Mouse (Mus musculus) hindbrain, embryonic 10.5 days (tissue): ENCODE data around the gene Rgs6. TPM values are rescaled to one million over a fixed set of nuclear protein-coding genes. Genes with fewer than 3 reads are reported as not detected.

Experiments used
- DNase-seq: peaks from one replicate; pipeline ENCODE4 v3.0.0-alpha.2; 2017; ENCODE audit warnings: low spot score
- H3K27ac ChIP-seq: fragments of 300-500 bp; sonication (generic); 2 replicates; pipeline ENCODE4 v1.5.1; 2016; ENCODE audit warnings: mild to moderate bottlenecking, moderate library complexity
- H3K27me3 ChIP-seq: fragments of 300-500 bp; sonication (generic); 2 replicates; pipeline ENCODE4 v1.6.1; 2016; ENCODE audit warnings: mild to moderate bottlenecking; ENCODE audit not compliant: poor library complexity, insufficient read depth, severe bottlenecking
- H3K36me3 ChIP-seq: fragments of 300-500 bp; sonication (generic); 2 replicates; pipeline ENCODE4 v1.6.1; 2016; ENCODE audit warnings: mild to moderate bottlenecking, moderate library complexity
- H3K4me1 ChIP-seq: fragments of 300-500 bp; sonication (generic); replicated peaks from 2 replicates; pipeline ENCODE4 v1.6.1; 2016; ENCODE audit warnings: mild to moderate bottlenecking
- H3K4me3 ChIP-seq: fragments of 300-500 bp; sonication (generic); 2 replicates; pipeline ENCODE4 v1.5.1; 2016; ENCODE audit warnings: mild to moderate bottlenecking, moderate library complexity
- H3K9me3 ChIP-seq: fragments of 300-500 bp; sonication (generic); 2 replicates; pipeline ENCODE4 v1.6.1; 2016; ENCODE audit warnings: mild to moderate bottlenecking, moderate library complexity
- WGBS: fragments of 180-500 bp; shearing (Covaris S2); methylation state at CpG from one replicate; pipeline ENCODE4 v1.1.7; 2016; 5-methylcytosine and 5-hydroxymethylcytosine counted together
- polyA plus RNA-seq: library from polyadenylated mRNA; unstranded; fragments of >200 nt; fragmentation: Nextera tagmentation; extraction: Ambion mirVana; gene quantifications from 2 replicates; pipeline ENCODE4 v1.2.1, GENCODE M21; 2016

Rgs6 gene
- polyA plus RNA-seq, 1 experiment from 2014 or later, result 0.31 TPM

- Histone ChIP-seq H3K9me3 (no peaks in the 10 kb centered on the region), H3K4me1 (peaks cover 12% of the 10 kb centered on the region), H3K27me3 (no peaks in the 10 kb centered on the region), H3K4me3 (no peak overlapping the region), H3K36me3 (no peaks in the 10 kb centered on the region), H3K27ac (no peak overlapping the region)
- no peak for DNase-seq
- 91% methylated on average over 7 of the region's 7 CpGs for WGBS
Measured at GRCm38 (mm10) chr12:83150030-83150429, 561.9 kb downstream of the Rgs6 start.

GRCm38 (mm10) chr12:83150813-83151212, 562.7 kb downstream of the Rgs6 start:
- no peak for DNase-seq
- Histone ChIP-seq H3K27me3 (no peaks in the 10 kb centered on the region), H3K4me1 (peaks cover 7% of the 10 kb centered on the region), H3K27ac (no peak overlapping the region), H3K36me3 (no peaks in the 10 kb centered on the region), H3K4me3 (no peak overlapping the region), H3K9me3 (no peaks in the 10 kb centered on the region)
- WGBS, result 92% methylated on average over 9 of the region's 9 CpGs

GRCm38 (mm10) chr12:83151474-83151873, 563.4 kb downstream of the Rgs6 start:
- Histone ChIP-seq H3K4me1 (peaks cover 7% of the 10 kb centered on the region), H3K27ac (no peak overlapping the region), H3K27me3 (no peaks in the 10 kb centered on the region), H3K4me3 (no peak overlapping the region), H3K36me3 (no peaks in the 10 kb centered on the region), H3K9me3 (no peaks in the 10 kb centered on the region)
- no peak for DNase-seq
- 78% methylated on average over 2 of the region's 2 CpGs for WGBS

- Histone ChIP-seq H3K36me3 (no peaks in the 10 kb centered on the region), H3K27me3 (no peaks in the 10 kb centered on the region), H3K4me1 (peaks cover 22% of the 10 kb centered on the region), H3K27ac (no peak overlapping the region), H3K9me3 (no peaks in the 10 kb centered on the region), H3K4me3 (no peak overlapping the region)
- DNase-seq, result no peak
- WGBS, result 81% methylated on average over 2 of the region's 2 CpGs
Measured at GRCm38 (mm10) chr12:83160211-83160610, 572.1 kb downstream of the Rgs6 start.

GRCm38 (mm10) chr12:83160700-83161099, 572.6 kb downstream of the Rgs6 start:
- no peak for DNase-seq
- no peaks in the 10 kb centered on the region for H3K27me3 ChIP-seq
- H3K27ac ChIP-seq, result no peak overlapping the region
- H3K4me3 ChIP-seq, result no peak overlapping the region
- no peaks in the 10 kb centered on the region for H3K36me3 ChIP-seq
- peaks cover 22% of the 10 kb centered on the region for H3K4me1 ChIP-seq
- WGBS, result 76% methylated on average over 4 of the region's 4 CpGs
- no peaks in the 10 kb centered on the region for H3K9me3 ChIP-seq

- H3K4me3 ChIP-seq, result no peak overlapping the region
- H3K9me3 ChIP-seq, result no peaks in the 10 kb centered on the region
- no peaks in the 10 kb centered on the region for H3K36me3 ChIP-seq
- no peak for DNase-seq
- H3K27me3 ChIP-seq, result no peaks in the 10 kb centered on the region
- 72% methylated on average over 5 of the region's 5 CpGs for WGBS
- no peak overlapping the region for H3K27ac ChIP-seq
- peaks cover 30% of the 10 kb centered on the region for H3K4me1 ChIP-seq
Measured at GRCm38 (mm10) chr12:83163721-83164120, 575.6 kb downstream of the Rgs6 start.

GRCm38 (mm10) chr12:83165058-83165457, 577.0 kb downstream of the Rgs6 start:
- no peaks in the 10 kb centered on the region for H3K36me3 ChIP-seq
- DNase-seq, result no peak
- no peaks in the 10 kb centered on the region for H3K27me3 ChIP-seq
- peak overlapping the region; percentile 16; the same call in 1 of the 2 replicates for H3K27ac ChIP-seq
- WGBS, result 100% methylated on average over 1 of the region's 1 CpGs
- no peak overlapping the region for H3K4me3 ChIP-seq
- no peaks in the 10 kb centered on the region for H3K9me3 ChIP-seq
- H3K4me1 ChIP-seq, result peaks cover 44% of the 10 kb centered on the region

GRCm38 (mm10) chr12:83168310-83168709, 580.2 kb downstream of the Rgs6 start:
- peaks cover 37% of the 10 kb centered on the region for H3K4me1 ChIP-seq
- no peak overlapping the region for H3K4me3 ChIP-seq
- DNase-seq, result no peak
- H3K27me3 ChIP-seq, result no peaks in the 10 kb centered on the region
- H3K9me3 ChIP-seq, result no peaks in the 10 kb centered on the region
- no peak overlapping the region for H3K27ac ChIP-seq
- no peaks in the 10 kb centered on the region for H3K36me3 ChIP-seq
- 88% methylated on average over 6 of the region's 6 CpGs for WGBS

GRCm38 (mm10) chr12:83169495-83170209, 581.6 kb downstream of the Rgs6 start:
- no peak for DNase-seq
- no peaks in the 10 kb centered on the region for H3K9me3 ChIP-seq
- 68% methylated on average over 12 of the region's 12 CpGs for WGBS
- peaks cover 31% of the 10 kb centered on the region for H3K4me1 ChIP-seq
- no peaks in the 10 kb centered on the region for H3K36me3 ChIP-seq
- peak overlapping the region; percentile 53 for H3K27ac ChIP-seq
- no peak overlapping the region for H3K4me3 ChIP-seq
- no peaks in the 10 kb centered on the region for H3K27me3 ChIP-seq

GRCm38 (mm10) chr12:83178770-83179169, 590.7 kb downstream of the Rgs6 start:
- Histone ChIP-seq H3K27me3 (no peaks in the 10 kb centered on the region), H3K4me3 (no peak overlapping the region), H3K27ac (no peak overlapping the region), H3K36me3 (no peaks in the 10 kb centered on the region), H3K9me3 (no peaks in the 10 kb centered on the region), H3K4me1 (peaks cover 10% of the 10 kb centered on the region)
- no peak for DNase-seq
- 59% methylated on average over 2 of the region's 2 CpGs for WGBS

- WGBS, result 87% methylated on average over 1 of the region's 1 CpGs
- no peak for DNase-seq
Measured at GRCm38 (mm10) chr12:83179860-83180259, 591.8 kb downstream of the Rgs6 start.

GRCm38 (mm10) chr12:83180561-83180960, 592.5 kb downstream of the Rgs6 start:
- Histone ChIP-seq H3K36me3 (no peaks in the 10 kb centered on the region), H3K4me1 (peaks cover 10% of the 10 kb centered on the region), H3K27me3 (no peaks in the 10 kb centered on the region), H3K27ac (no peak overlapping the region), H3K4me3 (no peak overlapping the region), H3K9me3 (no peaks in the 10 kb centered on the region)
- no peak for DNase-seq
- WGBS, result 85% methylated on average over 6 of the region's 6 CpGs

More at GRCm38 (mm10) chr12:83179860-83180259, 591.8 kb downstream of the Rgs6 start:
- H3K4me1 ChIP-seq, result peaks cover 10% of the 10 kb centered on the region
- no peak overlapping the region for H3K27ac ChIP-seq
- H3K36me3 ChIP-seq, result no peaks in the 10 kb centered on the region
- no peak overlapping the region for H3K4me3 ChIP-seq
- H3K9me3 ChIP-seq, result no peaks in the 10 kb centered on the region
- no peaks in the 10 kb centered on the region for H3K27me3 ChIP-seq

GRCm38 (mm10) chr12:83201674-83202073, 613.6 kb downstream of the Rgs6 start:
- Histone ChIP-seq H3K4me3 (no peak overlapping the region), H3K36me3 (no peaks in the 10 kb centered on the region), H3K4me1 (peaks cover 22% of the 10 kb centered on the region), H3K27me3 (no peaks in the 10 kb centered on the region), H3K9me3 (no peaks in the 10 kb centered on the region), H3K27ac (no peak overlapping the region)
- DNase-seq, result no peak
- WGBS, result 35% methylated on average over 3 of the region's 3 CpGs
